ENCODE assay signal across 11 mouse cellular contexts in genomic region chr4:107048568-107049162, GRCm38 (mm10). TPM values are rescaled to one million over a fixed set of nuclear protein-coding genes. Genes with fewer than 3 reads are reported as not detected.
DNase-seq lines count a peak whose midpoint lies in the region; ATAC-seq lines count a peak whose summit lies in the region.
"Had no signal": no experiment of that assay in that cellular context is flagged by ENCODE, and none has a peak within 500 bp of the region (broad histone marks: within the 10 kb centered on the region; RNA-seq: fewer than 3 reads in every experiment).

No protein-coding gene starts in this region.

- 90% methylated on average over 11 of the region's 11 CpGs for WGBS in midbrain, embryonic 11.5 days

- intact Hi-C loops in left cerebral cortex, postnatal 10 days (cut with DNase I) = no loop called here
- intact Hi-C loops in heart, postnatal 36 days (cut with DNase I) = no loop called here

- H3K4me2 ChIP-seq in midbrain, embryonic 11.5 days = no peak overlapping the region

- peaks cover 32% of the 10 kb centered on the region for H3K36me3 ChIP-seq in midbrain, embryonic 11.5 days (ENCODE audit: control insufficient read depth, insufficient read depth, low read length)

- no peak overlapping the region for H3K9ac ChIP-seq in midbrain, embryonic 11.5 days (ENCODE audit: low read length)

- peak; percentile 42 to 65 for DNase-seq in left cerebral cortex, postnatal 10 days (ENCODE audit: extremely low spot score in 1 of 2, low spot score in 2 of 2)
- DNase-seq in left cerebral cortex, adult 18-20 months (ENCODE audit: low spot score in 2 of 2) = no peak
- peak; percentile 66 for DNase-seq in adrenal gland, postnatal 10 days
- peak; percentile 88 for DNase-seq in cerebellum, adult 8-10 months
- peak; percentile 49 to 64 for DNase-seq in heart, postnatal 36 days
- no peak for DNase-seq in midbrain, embryonic 11.5 days (ENCODE audit: low spot score, missing footprints)
- DNase-seq in kidney, postnatal 25 days = no peak
- DNase-seq: layer of hippocampus, adult 9-11 months had no signal

- no peaks in the 10 kb centered on the region for H3K9me3 ChIP-seq in midbrain, embryonic 11.5 days (ENCODE audit: control insufficient read depth, low read length)

- no peaks in the 10 kb centered on the region for H3K27me3 ChIP-seq in midbrain, embryonic 11.5 days (ENCODE audit: control insufficient read depth, insufficient read depth, low read length)

- H3K4me3 ChIP-seq in midbrain, embryonic 11.5 days (ENCODE audit: low read depth, low read length) = no peak overlapping the region

- H3K27ac ChIP-seq in midbrain, embryonic 11.5 days (ENCODE audit: low read depth, low read length) = no peak overlapping the region
- H3K27ac ChIP-seq: macrophage had no signal

- H3K4me1 ChIP-seq in midbrain, embryonic 11.5 days (ENCODE audit: control insufficient read depth, insufficient read depth, low read length) = peaks cover 3% of the 10 kb centered on the region; the same call in 1 of the 2 replicates

- ATAC-seq in midbrain, embryonic 11.5 days (ENCODE audit: low FRiP score) = no peak

RNA-seq across cellular contexts. Expression of gene Mrpl37, which starts 18.0 kb away (rescaled TPM):
- total RNA-seq in left cerebral cortex, postnatal 10 days (2021) = 10 to 100 TPM; 64.0 to 67.7 TPM
- total RNA-seq in left cerebral cortex, adult 18-20 months (2021) = 10 to 100 TPM; 54.8 to 64.0 TPM
- total RNA-seq in adrenal gland, postnatal 10 days (2021) = 100 to 1,000 TPM in 1 of 2 experiments, 10 to 100 TPM in 1; 99.3 to 119 TPM
- 100 to 1,000 TPM; 102 to 110 TPM for total RNA-seq in heart, postnatal 36 days (2021)
- 106 and 112 TPM in 2 replicates for polyA plus RNA-seq in midbrain, embryonic 11.5 days (2014; fragmentation: Nextera tagmentation; extraction: Ambion mirVana)

RNA-seq across cellular contexts. Expression of gene Cyb5rl, which starts 18.1 kb away (rescaled TPM):
- 1 to 10 TPM; 9.0 to 9.7 TPM for total RNA-seq in left cerebral cortex, postnatal 10 days (2021)
- total RNA-seq in left cerebral cortex, adult 18-20 months (2021) = 1 to 10 TPM; 6.3 to 7.6 TPM
- total RNA-seq in adrenal gland, postnatal 10 days (2021) = 10 to 100 TPM; 14.8 to 20.1 TPM
- 10 to 100 TPM; 19.3 to 21.4 TPM for total RNA-seq in heart, postnatal 36 days (2021)
- 5.6 TPM in 2 replicates for polyA plus RNA-seq in midbrain, embryonic 11.5 days (2014; fragmentation: Nextera tagmentation; extraction: Ambion mirVana)

RNA-seq across cellular contexts. Expression of gene Cdcp2, which starts 48.0 kb away (rescaled TPM):
- not detected for total RNA-seq in left cerebral cortex, postnatal 10 days (2021)
- total RNA-seq in left cerebral cortex, adult 18-20 months (2021) = not detected
- total RNA-seq in adrenal gland, postnatal 10 days (2021) = under 1 TPM in 1 of 2 experiments, not detected in 1; 0.12 TPM
- not detected for total RNA-seq in heart, postnatal 36 days (2021)
- 0.11 and 0.29 TPM in 2 replicates for polyA plus RNA-seq in midbrain, embryonic 11.5 days (2014; fragmentation: Nextera tagmentation; extraction: Ambion mirVana)
- total RNA-seq: MEL had no signal
- polyA plus RNA-seq: cortical plate, adult 2 months; macrophage had no signal

Comparison
In these comparisons a context has a peak if more than half of its experiments do, and no peak if none do; other contexts are left out.
1. DNase-seq: peak in left cerebral cortex, postnatal 10 days (2 of 2), adrenal gland, postnatal 10 days (single experiment), cerebellum, adult 8-10 months (single experiment) and heart, postnatal 36 days (2 of 2); none in left cerebral cortex, adult 18-20 months (0 of 2), midbrain, embryonic 11.5 days (single experiment) and kidney, postnatal 25 days (0 of 2).